Mouse (Mus musculus) liver, embryonic 14.5 days (tissue): ENCODE measurements around the gene Ms4a7. TPM values are rescaled to one million over a fixed set of nuclear protein-coding genes. Genes with fewer than 3 reads are reported as not detected.

Experiments used
- ATAC-seq: fragments of 200-750 bp; cut with Nextera tagmentation; 2 replicates; pipeline ENCODE4 v1.8.0; 2017; ENCODE audit warnings: moderate number of reproducible peaks, mild to moderate bottlenecking, moderate library complexity; ENCODE audit not compliant: insufficient read depth
- DNase-seq, 3 experiments: peaks; one replicate each; pipeline ENCODE4 v3.0.0-alpha.2; 2012 to 2013; ENCODE audit warnings: low read depth in 3 of 3, low spot score in 3 of 3
- H3K27ac ChIP-seq: fragments of 300-500 bp; sonication (generic); 2 replicates; pipeline ENCODE4 v1.5.1; 2014; ENCODE audit warnings: moderate library complexity, mild to moderate bottlenecking, control low read depth, inconsistent platforms
- H3K27me3 ChIP-seq: fragments of 300-500 bp; sonication (generic); 2 replicates; pipeline ENCODE4 v1.6.1; 2014; ENCODE audit warnings: mild to moderate bottlenecking, low read length, moderate library complexity; ENCODE audit not compliant: control insufficient read depth, insufficient read depth
- H3K36me3 ChIP-seq: fragments of 300-500 bp; sonication (generic); replicated peaks from 2 replicates; pipeline ENCODE4 v1.6.1; 2014; ENCODE audit warnings: low read depth; ENCODE audit not compliant: control insufficient read depth, insufficient read depth
- H3K4me1 ChIP-seq, 2 experiments: fragments of 200-500 bp in 1 of 2; fragments of 300-500 bp in 1 of 2; sonication (generic) in 1 of 2; replicated peaks; 2 replicates each; pipeline ENCODE4 v1.6.1; 2012 to 2014; ENCODE audit warnings: antibody characterized with exemption in 1 of 2, inconsistent platforms in 1 of 2, low read length in 1 of 2; ENCODE audit not compliant: control insufficient read depth in 2 of 2, insufficient read depth in 2 of 2
- H3K4me2 ChIP-seq: fragments of 300-500 bp; sonication (generic); 2 replicates; pipeline ENCODE4 v1.6.1; 2014; ENCODE audit warnings: low read depth, mild to moderate bottlenecking, control low read depth, moderate library complexity
- H3K4me3 ChIP-seq, 2 experiments: fragments of 200-500 bp in 1 of 2; fragments of 300-500 bp in 1 of 2; sonication (generic) in 1 of 2; 2 replicates each; pipeline ENCODE4 v1.5.1; 2012 to 2014; ENCODE audit warnings: low read depth in 2 of 2, low read length in 2 of 2, mild to moderate bottlenecking in 2 of 2, control low read depth in 1 of 2, inconsistent platforms in 1 of 2, moderate library complexity in 1 of 2; ENCODE audit not compliant: insufficient read depth in 1 of 2
- H3K9ac ChIP-seq: fragments of 300-500 bp; sonication (generic); replicated peaks from 2 replicates; pipeline ENCODE4 v1.6.1; 2014; ENCODE audit warnings: mild to moderate bottlenecking, control low read depth, moderate library complexity
- H3K9me3 ChIP-seq: fragments of 300-500 bp; sonication (generic); 2 replicates; pipeline ENCODE4 v1.6.1; 2016; ENCODE audit warnings: low read length, mixed read lengths; ENCODE audit not compliant: control insufficient read depth
- CTCF ChIP-seq: IDR thresholded peaks from 2 replicates; pipeline ENCODE4 v1.5.1; 2016; ENCODE audit warnings: antibody characterized with exemption, low read depth, control low read depth
- EP300 ChIP-seq: IDR thresholded peaks from 2 replicates; pipeline ENCODE4 v1.6.1; 2016; ENCODE audit warnings: antibody characterized with exemption, low read depth
- WGBS: fragments of 180-500 bp; shearing (Covaris S2); extraction: QIAGEN DNeasy Blood & Tissue Kit; methylation state at CpG from one replicate; pipeline ENCODE4 v1.1.7; 2014; ENCODE audit not compliant: insufficient replicate concordance; 5-methylcytosine and 5-hydroxymethylcytosine counted together
- polyA plus RNA-seq, 2 experiments: library from polyadenylated mRNA; depleted of rRNA in 1 of 2; stranded (reverse) in 1 of 2; unstranded in 1 of 2; fragments of >200 nt; fragmentation: Nextera tagmentation in 1 of 2; extraction: Ambion mirVana in 1 of 2; gene quantifications; 2 replicates each; pipeline versions ENCODE4 v1.2.1 to v1.2.3; 2012 to 2014

Gene Ms4a7
- polyA plus RNA-seq, 2 experiments: 0.48 to 1.4 TPM

GRCm38 (mm10) chr19:11362002-11362401, 26.1 kb upstream of the Ms4a7 start:
- Histone ChIP-seq H3K36me3 (no peaks in the 10 kb centered on the region), H3K4me1 (no peaks in the 10 kb centered on the region), H3K9me3 (no peaks in the 10 kb centered on the region), H3K4me3 (no peak overlapping the region), H3K27me3 (no peaks in the 10 kb centered on the region), H3K4me2 (no peak overlapping the region), H3K27ac (no peak overlapping the region), H3K9ac (no peak overlapping the region)
- DNase-seq (no peak), ATAC-seq (no peak)
- no peak for TF ChIP-seq EP300

GRCm38 (mm10) chr19:11360106-11360505, 24.2 kb upstream of the Ms4a7 start:
- ATAC-seq (no peak), DNase-seq (no peak)
- no peak overlapping the region for H3K4me2 ChIP-seq
- TF ChIP-seq CTCF: no peak
- no peak for TF ChIP-seq EP300
- no peaks in the 10 kb centered on the region for H3K27me3 ChIP-seq
- 45% methylated on average over 3 of the region's 3 CpGs for WGBS
- no peaks in the 10 kb centered on the region for H3K36me3 ChIP-seq
- no peak overlapping the region for H3K27ac ChIP-seq
- H3K4me1 ChIP-seq: no peaks in the 10 kb centered on the region
- H3K9me3 ChIP-seq: no peaks in the 10 kb centered on the region
- no peak overlapping the region for H3K9ac ChIP-seq
- no peak overlapping the region for H3K4me3 ChIP-seq

GRCm38 (mm10) chr19:11355730-11356129, 19.8 kb upstream of the Ms4a7 start:
- Histone ChIP-seq H3K4me2 (no peak overlapping the region), H3K36me3 (no peaks in the 10 kb centered on the region), H3K9me3 (no peaks in the 10 kb centered on the region), H3K4me1 (no peaks in the 10 kb centered on the region), H3K27ac (no peak overlapping the region), H3K27me3 (no peaks in the 10 kb centered on the region), H3K9ac (no peak overlapping the region), H3K4me3 (no peak overlapping the region)
- TF ChIP-seq CTCF (no peak), EP300 (no peak)
- no peak for ATAC-seq
- no peak for DNase-seq
- 41% methylated on average over 7 of the region's 7 CpGs for WGBS

GRCm38 (mm10) chr19:11351878-11352277, 15.9 kb upstream of the Ms4a7 start:
- H3K4me1 ChIP-seq: no peaks in the 10 kb centered on the region

GRCm38 (mm10) chr19:11349698-11350481, 13.9 kb upstream of the Ms4a7 start:
- WGBS: 41% methylated on average over 7 of the region's 7 CpGs
- ATAC-seq (no peak), DNase-seq (no peak)
- Histone ChIP-seq H3K27ac (no peak overlapping the region), H3K4me1 (no peaks in the 10 kb centered on the region), H3K9ac (no peak overlapping the region), H3K36me3 (no peaks in the 10 kb centered on the region), H3K4me2 (no peak overlapping the region), H3K4me3 (no peak overlapping the region), H3K9me3 (no peaks in the 10 kb centered on the region), H3K27me3 (no peaks in the 10 kb centered on the region)
- TF ChIP-seq EP300 (no peak), CTCF (peak; percentile 37)

More at GRCm38 (mm10) chr19:11351878-11352277, 15.9 kb upstream of the Ms4a7 start:
- ATAC-seq (no peak), DNase-seq (no peak)
- no peaks in the 10 kb centered on the region for H3K36me3 ChIP-seq
- no peaks in the 10 kb centered on the region for H3K9me3 ChIP-seq
- H3K27me3 ChIP-seq: no peaks in the 10 kb centered on the region
- TF ChIP-seq CTCF (peak; percentile 14; the same call in 1 of the 2 replicates), EP300 (no peak)
- no peak overlapping the region for H3K27ac ChIP-seq
- no peak overlapping the region for H3K4me3 ChIP-seq
- 29% methylated on average over 3 of the region's 3 CpGs for WGBS
- H3K4me2 ChIP-seq: no peak overlapping the region
- H3K9ac ChIP-seq: no peak overlapping the region
